Mouse (Mus musculus): Measurements from ENCODE around the gene Cpm. TPM values are rescaled to one million over a fixed set of nuclear protein-coding genes. Genes with fewer than 3 reads are reported as not detected.
A peak's percentile ranks its signal among the peaks of the same experiment; 100 is the strongest.

Gene Cpm
- total RNA-seq, 2 experiments from 2014 or later: 2.2 to 2.9 TPM

GRCm38 (mm10) chr10:117649292-117650041 lies 20.2 kb downstream of the Cpm start:
- intact Hi-C loops (cut with DNase I): no loop called here
- Histone ChIP-seq H3K4me3 (no peak overlapping the region), H3K27ac (no peak overlapping the region)
- DNase-seq: no peak
- TF ChIP-seq CTCF (IDR thresholded peaks at IDR 0.05): no peak

DNA sequence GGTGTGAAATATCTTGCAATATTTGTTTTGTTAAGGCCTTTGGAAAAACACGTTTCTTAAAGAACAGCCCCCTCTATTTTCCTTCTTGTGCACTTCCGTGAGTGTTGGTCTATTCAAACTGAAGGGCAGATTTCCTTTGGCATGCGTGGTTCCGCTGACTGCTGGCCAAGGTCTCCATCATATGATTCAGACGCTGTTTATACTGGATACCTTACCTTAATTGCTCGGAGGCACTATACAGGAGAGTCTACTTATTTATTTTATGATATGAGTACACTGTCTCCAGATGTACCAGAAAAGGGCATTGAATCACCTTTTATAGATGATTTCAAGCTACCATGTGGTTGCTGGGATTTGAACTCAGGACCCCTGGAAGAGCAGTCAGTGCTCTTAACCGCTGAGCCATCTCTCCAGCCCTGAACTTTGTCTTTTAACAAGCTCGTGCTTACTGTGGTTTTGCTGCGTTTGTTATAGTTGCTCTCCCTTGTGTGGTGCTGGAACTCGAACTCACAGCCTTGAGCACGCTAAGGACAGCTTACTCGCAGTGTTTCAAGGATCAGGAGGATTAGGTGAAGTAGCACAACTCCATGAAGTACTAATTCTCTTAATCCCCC lies 20.8 kb downstream of the Cpm start:
- no peak for TF ChIP-seq CTCF (IDR thresholded peaks at IDR 0.05)
- DNase-seq: no peak
- no peak overlapping the region for H3K27ac ChIP-seq
- intact Hi-C loops (cut with DNase I): no loop called here
- H3K4me3 ChIP-seq: no peak overlapping the region

DNA sequence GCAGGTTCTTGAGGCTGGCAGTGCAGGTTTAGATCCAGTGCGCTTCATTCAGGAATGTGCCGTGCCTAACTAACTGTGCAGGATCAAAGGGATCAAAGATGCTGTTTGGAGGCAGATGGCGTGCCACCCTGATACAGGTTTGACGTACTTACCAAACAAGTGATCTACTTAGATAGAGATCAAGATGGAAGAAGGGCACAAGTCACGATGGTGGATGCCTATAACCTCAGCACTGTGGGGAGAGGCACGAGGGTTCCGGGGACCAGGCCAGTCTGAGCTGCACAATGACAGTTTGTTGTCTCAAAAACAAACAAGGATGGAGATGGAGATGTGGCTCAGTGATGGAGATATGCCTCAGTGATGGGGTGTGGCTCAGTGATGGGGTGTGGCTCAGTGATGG lies 21.4 kb downstream of the Cpm start:
- intact Hi-C loops (cut with DNase I): no loop called here
- TF ChIP-seq CTCF (IDR thresholded peaks at IDR 0.05): no peak
- no peak overlapping the region for H3K4me3 ChIP-seq
- H3K27ac ChIP-seq: no peak overlapping the region
- DNase-seq: no peak

- intact Hi-C loops (cut with DNase I): no loop called here
- H3K4me3 ChIP-seq: no peak overlapping the region
- no peak for TF ChIP-seq CTCF (IDR thresholded peaks at IDR 0.05)
- H3K27ac ChIP-seq: peak overlapping the region; percentile 21; the same call in 1 of the 2 replicates
- DNase-seq: no peak
Measured at GRCm38 (mm10) chr10:117651587-117652377, 22.5 kb downstream of the Cpm start.

GRCm38 (mm10) chr10:117652378-117652774 lies 23.1 kb downstream of the Cpm start:
- Histone ChIP-seq H3K4me3 (no peak overlapping the region), H3K27ac (no peak overlapping the region; the same call in 1 of the 2 replicates)
- DNase-seq: no peak
- intact Hi-C loops (cut with DNase I): no loop called here
- TF ChIP-seq CTCF (IDR thresholded peaks at IDR 0.05): no peak

- H3K27ac ChIP-seq: peak overlapping the region; percentile 56
- no peak for TF ChIP-seq CTCF (IDR thresholded peaks at IDR 0.05)
- H3K4me3 ChIP-seq: no peak overlapping the region
Measured at GRCm38 (mm10) chr10:117652930-117653778, 23.9 kb downstream of the Cpm start.

DNA sequence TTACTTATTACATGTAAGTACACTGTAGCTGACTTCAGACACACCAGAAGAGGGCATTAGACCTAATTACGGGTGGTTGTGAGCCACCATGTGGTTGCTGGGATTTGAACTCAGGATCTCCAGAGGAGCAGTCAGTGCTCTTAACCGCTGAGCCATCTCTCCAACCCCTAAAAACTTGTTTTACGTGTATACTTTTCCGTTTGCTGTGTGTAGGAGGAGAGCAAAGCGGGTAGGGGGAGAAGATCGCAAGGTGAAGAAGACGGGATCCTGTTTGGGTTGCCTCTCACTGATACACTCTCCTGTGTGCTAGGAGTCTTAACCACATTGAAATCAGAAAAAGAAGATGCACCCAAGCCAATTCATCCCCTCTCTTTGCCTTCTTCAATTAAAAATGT lies 24.5 kb downstream of the Cpm start:
- no peak for DNase-seq
- no peak for TF ChIP-seq CTCF (IDR thresholded peaks at IDR 0.05)
- Histone ChIP-seq H3K27ac (peak overlapping the region; percentile 56), H3K4me3 (no peak overlapping the region)
- intact Hi-C loops (cut with DNase I): no loop called here

More at GRCm38 (mm10) chr10:117652930-117653778, 23.9 kb downstream of the Cpm start:
- no peak for DNase-seq
- intact Hi-C loops (cut with DNase I): no loop called here

GRCm38 (mm10) chr10:117654576-117655123 lies 25.4 kb downstream of the Cpm start:
- intact Hi-C loops (cut with DNase I): no loop called here
- TF ChIP-seq CTCF (IDR thresholded peaks at IDR 0.05): no peak
- DNase-seq: no peak
- no peak overlapping the region for H3K27ac ChIP-seq
- no peak overlapping the region for H3K4me3 ChIP-seq

DNA sequence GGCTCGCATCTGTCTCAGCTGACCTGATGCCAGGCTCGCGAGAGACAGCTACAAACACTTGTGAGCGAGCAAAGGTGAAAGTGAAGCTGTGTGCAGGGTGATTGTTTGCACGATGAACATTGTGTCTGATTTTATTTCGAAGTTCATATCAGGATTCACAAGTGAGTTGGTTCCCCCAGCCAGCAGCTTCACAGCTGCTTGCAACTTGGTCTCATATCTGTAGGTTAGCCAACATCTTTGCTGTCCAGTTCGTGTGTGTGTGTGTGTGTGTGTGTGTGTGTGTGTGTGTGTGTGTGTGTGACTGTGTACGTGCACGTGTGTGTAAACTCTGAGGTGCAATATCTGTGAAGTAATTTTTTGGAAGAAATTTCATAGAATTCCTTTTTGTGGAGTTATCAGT lies 26.2 kb downstream of the Cpm start:
- Histone ChIP-seq H3K27ac (no peak overlapping the region), H3K4me3 (no peak overlapping the region)
- intact Hi-C loops (cut with DNase I): no loop called here
- no peak for TF ChIP-seq CTCF (IDR thresholded peaks at IDR 0.05)
- DNase-seq: no peak

- Histone ChIP-seq H3K27ac (no peak overlapping the region), H3K4me3 (no peak overlapping the region)
- intact Hi-C loops (cut with DNase I): no loop called here
- no peak for DNase-seq
- TF ChIP-seq CTCF (IDR thresholded peaks at IDR 0.05): no peak
Measured at GRCm38 (mm10) chr10:117655908-117656661, 26.8 kb downstream of the Cpm start.

DNA sequence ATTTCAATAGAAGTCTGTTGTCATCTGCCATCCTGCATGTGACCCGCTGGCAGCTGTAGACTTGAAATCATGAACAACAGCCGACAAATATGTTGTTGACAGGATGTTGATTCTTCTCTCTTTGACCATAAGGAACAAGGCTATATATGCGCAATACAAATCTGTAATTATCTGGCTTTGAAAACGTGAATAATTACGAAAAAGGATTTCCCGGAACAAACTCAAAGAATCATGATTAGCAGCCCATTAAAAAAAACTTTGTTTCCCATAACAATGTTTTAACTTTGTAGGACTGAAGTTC lies 27.3 kb downstream of the Cpm start:
- TF ChIP-seq CTCF (IDR thresholded peaks at IDR 0.05): no peak
- Histone ChIP-seq H3K27ac (no peak overlapping the region), H3K4me3 (no peak overlapping the region)
- intact Hi-C loops (cut with DNase I): no loop called here
- no peak for DNase-seq

Measured in gastrocnemius, adult 2 months (tissue).